17 mouse cellular contexts compared by ENCODE assay signal in the genomic region with DNA sequence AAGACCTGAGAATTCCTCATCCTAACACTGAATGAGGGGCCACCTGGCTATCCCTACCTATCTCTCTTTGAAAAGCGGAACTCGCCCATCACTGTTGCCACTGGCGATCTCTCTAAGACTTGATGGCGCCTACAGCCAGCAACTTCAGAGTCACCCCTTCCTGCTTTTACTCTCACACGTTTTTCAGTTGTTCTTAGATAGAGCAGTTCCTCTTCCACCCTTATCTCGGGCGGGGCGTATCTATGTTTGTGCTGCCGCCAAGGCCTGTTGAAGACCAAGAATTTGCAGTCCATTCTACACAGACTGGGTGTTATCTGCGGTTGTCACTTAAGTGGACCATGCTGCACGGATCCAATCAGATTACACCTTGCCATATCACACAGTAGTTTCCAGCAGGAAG.
DNase-seq lines count a peak whose midpoint lies in the region; ATAC-seq lines count a peak whose summit lies in the region.
"Had no signal": no experiment of that assay in that cellular context is flagged by ENCODE, and none has a peak within 500 bp of the region (broad histone marks: within the 10 kb centered on the region; RNA-seq: fewer than 3 reads in every experiment).

No protein-coding gene starts in this region.

- no peaks in the 10 kb centered on the region for H3K4me1 ChIP-seq in midbrain, embryonic 11.5 days (ENCODE audit: control insufficient read depth, insufficient read depth, low read length)
- H3K4me1 ChIP-seq in midbrain, embryonic 14.5 days (ENCODE audit: control insufficient read depth, insufficient read depth, low read length), result no peaks in the 10 kb centered on the region
- peaks cover 3% of the 10 kb centered on the region; the same call in 1 of the 2 replicates for H3K4me1 ChIP-seq in intestine, embryonic 16.5 days (ENCODE audit: control insufficient read depth, insufficient read depth, low read length)
- H3K4me1 ChIP-seq: neural tube, embryonic 12.5 days had no signal

- H3K4me3 ChIP-seq in midbrain, embryonic 11.5 days (ENCODE audit: low read depth, low read length), result no peak overlapping the region
- H3K4me3 ChIP-seq in midbrain, embryonic 14.5 days (replicated peaks; ENCODE audit: low read depth, low read length), result no peak overlapping the region
- no peak overlapping the region for H3K4me3 ChIP-seq in intestine, embryonic 16.5 days (ENCODE audit: low read length)
- H3K4me3 ChIP-seq: neural tube, embryonic 12.5 days had no signal

- H3K27me3 ChIP-seq in midbrain, embryonic 11.5 days (ENCODE audit: control insufficient read depth, insufficient read depth, low read length), result no peaks in the 10 kb centered on the region
- H3K27me3 ChIP-seq in midbrain, embryonic 14.5 days (ENCODE audit: control insufficient read depth, insufficient read depth, low read length), result no peaks in the 10 kb centered on the region
- H3K27me3 ChIP-seq in intestine, embryonic 16.5 days (replicated peaks; ENCODE audit: control insufficient read depth, insufficient read depth, low read length), result no peaks in the 10 kb centered on the region
- H3K27me3 ChIP-seq: neural tube, embryonic 12.5 days had no signal

- no peak overlapping the region for H3K27ac ChIP-seq in midbrain, embryonic 11.5 days (ENCODE audit: low read depth, low read length)
- no peak overlapping the region for H3K27ac ChIP-seq in midbrain, embryonic 14.5 days (replicated peaks; ENCODE audit: low read depth, low read length)
- no peak overlapping the region for H3K27ac ChIP-seq in intestine, embryonic 16.5 days (ENCODE audit: low read length)
- H3K27ac ChIP-seq: kidney, postnatal 0 days; neural tube, embryonic 12.5 days had no signal

- H3K9me3 ChIP-seq in midbrain, embryonic 11.5 days (ENCODE audit: control insufficient read depth, low read length), result no peaks in the 10 kb centered on the region
- no peaks in the 10 kb centered on the region for H3K9me3 ChIP-seq in midbrain, embryonic 14.5 days (ENCODE audit: control insufficient read depth, low read length)
- H3K9me3 ChIP-seq in intestine, embryonic 16.5 days (ENCODE audit: control insufficient read depth, low read length), result no peaks in the 10 kb centered on the region
- H3K9me3 ChIP-seq: neural tube, embryonic 12.5 days had no signal

- no peaks in the 10 kb centered on the region for H3K36me3 ChIP-seq in midbrain, embryonic 11.5 days (ENCODE audit: control insufficient read depth, insufficient read depth, low read length)
- no peaks in the 10 kb centered on the region for H3K36me3 ChIP-seq in midbrain, embryonic 14.5 days (ENCODE audit: control insufficient read depth, insufficient read depth, low read length)
- H3K36me3 ChIP-seq in intestine, embryonic 16.5 days (ENCODE audit: control insufficient read depth, insufficient read depth, low read length), result no peaks in the 10 kb centered on the region
- H3K36me3 ChIP-seq: neural tube, embryonic 12.5 days had no signal

- no peak overlapping the region for H3K4me2 ChIP-seq in midbrain, embryonic 11.5 days
- H3K4me2 ChIP-seq in midbrain, embryonic 14.5 days (ENCODE audit: low read length), result no peak overlapping the region
- H3K4me2 ChIP-seq in intestine, embryonic 16.5 days (ENCODE audit: low read depth, low read length), result no peak overlapping the region
- H3K4me2 ChIP-seq: neural tube, embryonic 12.5 days had no signal

- ATAC-seq in midbrain, embryonic 11.5 days (ENCODE audit: low FRiP score), result no peak
- no peak for ATAC-seq in midbrain, embryonic 14.5 days (ENCODE audit: low FRiP score, low TSS enrichment)
- peak; percentile 56; the same call in 1 of the 2 replicates for ATAC-seq in common myeloid progenitor, adult 5-6 weeks (replicated peaks; ENCODE audit: low read depth, poor library complexity, severe bottlenecking)
- peak; percentile 54 for ATAC-seq in intestine, embryonic 16.5 days
- ATAC-seq in megakaryocyte progenitor cell, adult 5-6 weeks (replicated peaks; ENCODE audit: poor library complexity), result peak; percentile 83
- ATAC-seq in activated CD4-positive, CD25-positive, alpha-beta regulatory T cell, adult 4 months, result no peak
- ATAC-seq: forebrain, postnatal 0 days; midbrain, embryonic 16.5 days had no signal

- H3K9ac ChIP-seq in midbrain, embryonic 11.5 days (ENCODE audit: low read length), result no peak overlapping the region
- H3K9ac ChIP-seq in midbrain, embryonic 14.5 days (replicated peaks; ENCODE audit: low read length), result no peak overlapping the region
- no peak overlapping the region for H3K9ac ChIP-seq in intestine, embryonic 16.5 days (ENCODE audit: low read depth, low read length)
- H3K9ac ChIP-seq: forebrain, postnatal 0 days; neural tube, embryonic 12.5 days had no signal

- DNase-seq in midbrain, embryonic 11.5 days (ENCODE audit: low spot score, missing footprints), result peak; percentile 19
- no peak for DNase-seq in midbrain, embryonic 14.5 days
- DNase-seq in natural killer cell, adult 2 months (ENCODE audit: low spot score in 2 of 2), result no peak
- DNase-seq: adrenal gland, adult 2 months; cerebellum, adult 9-10 months; embryo, embryonic 11 days; forebrain, postnatal 0 days; gastrocnemius, postnatal 10 days; layer of hippocampus, adult 9-11 months; right cerebral cortex, adult 18-20 months had no signal

- 89% methylated on average over 11 of the region's 11 CpGs for WGBS in midbrain, embryonic 11.5 days
- 93% methylated on average over 11 of the region's 11 CpGs for WGBS in midbrain, embryonic 14.5 days
- 63% methylated on average over 11 of the region's 11 CpGs for WGBS in intestine, embryonic 16.5 days

Comparison
In these comparisons a context has a peak if more than half of its experiments do, and no peak if none do; other contexts are left out.
1. ATAC-seq: peak in common myeloid progenitor, adult 5-6 weeks (single experiment), intestine, embryonic 16.5 days (single experiment) and megakaryocyte progenitor cell, adult 5-6 weeks (single experiment); none in midbrain, embryonic 11.5 days (single experiment), midbrain, embryonic 14.5 days (single experiment) and activated CD4-positive, CD25-positive, alpha-beta regulatory T cell, adult 4 months (single experiment).